Mouse (Mus musculus): ENCODE data around the gene Casq2. TPM values are rescaled to one million over a fixed set of nuclear protein-coding genes. Genes with fewer than 3 reads are reported as not detected.

The Casq2 gene
- polyA plus RNA-seq, 1 experiment: 0.64 TPM

GRCm38 (mm10) chr3:102103811-102104565 lies 17.8 kb downstream of the Casq2 start:
- Histone ChIP-seq H3ac (ENCODE audit: control insufficient read depth, insufficient read length, low read depth) (no peak overlapping the region), H3K4me3 (ENCODE audit: insufficient read depth, poor library complexity, severe bottlenecking) (no peak overlapping the region), H3K79me3 (ENCODE audit: low read depth) (no peaks in the 10 kb centered on the region), H3K27me3 (ENCODE audit: control insufficient read depth, insufficient read depth, insufficient read length) (no peaks in the 10 kb centered on the region), H3K79me2 (ENCODE audit: control insufficient read depth, insufficient read depth) (no peaks in the 10 kb centered on the region), H3K36me3 (ENCODE audit: control insufficient read depth, insufficient read depth) (no peaks in the 10 kb centered on the region)
- no peak for TF ChIP-seq MYOD1 (IDR thresholded peaks at IDR 0.05; ENCODE audit: control insufficient read depth, insufficient read length, low read depth)
- TF ChIP-seq USF1 (IDR thresholded peaks at IDR 0.05; ENCODE audit: low read depth): no peak
- TF ChIP-seq MAX (IDR thresholded peaks at IDR 0.05): no peak
- TF ChIP-seq FOSL1 (IDR thresholded peaks at IDR 0.05; ENCODE audit: insufficient read depth, low read length, poor library complexity, severe bottlenecking): peak; percentile 84

GRCm38 (mm10) chr3:102108201-102108600 lies 22.0 kb downstream of the Casq2 start:
- H3K79me3 ChIP-seq (ENCODE audit: low read depth): no peaks in the 10 kb centered on the region
- H3ac ChIP-seq (ENCODE audit: control insufficient read depth, insufficient read length, low read depth): no peak overlapping the region
- TF ChIP-seq MYOD1 (IDR thresholded peaks at IDR 0.05; ENCODE audit: control insufficient read depth, insufficient read length, low read depth): no peak
- TF ChIP-seq USF1 (IDR thresholded peaks at IDR 0.05; ENCODE audit: low read depth): no peak
- no peak for TF ChIP-seq CEBPB (IDR thresholded peaks at IDR 0.05; ENCODE audit: low read depth)
- TF ChIP-seq FOSL1 (IDR thresholded peaks at IDR 0.05; ENCODE audit: insufficient read depth, low read length, poor library complexity, severe bottlenecking): no peak
- no peak for TF ChIP-seq MAX (IDR thresholded peaks at IDR 0.05)
- TF ChIP-seq CTCF (IDR thresholded peaks at IDR 0.05; ENCODE audit: control insufficient read depth, insufficient read depth, insufficient read length): no peak
- no peak for TF ChIP-seq MYOG (IDR thresholded peaks at IDR 0.05; ENCODE audit: control insufficient read depth, extremely low read depth, insufficient read length)
- H3K27me3 ChIP-seq (ENCODE audit: control insufficient read depth, insufficient read depth, insufficient read length): no peaks in the 10 kb centered on the region
- no peak overlapping the region for H3K4me3 ChIP-seq (ENCODE audit: insufficient read depth, poor library complexity, severe bottlenecking)
- no peaks in the 10 kb centered on the region for H3K36me3 ChIP-seq (ENCODE audit: control insufficient read depth, insufficient read depth)
- no peaks in the 10 kb centered on the region for H3K79me2 ChIP-seq (ENCODE audit: control insufficient read depth, insufficient read depth)

GRCm38 (mm10) chr3:102111979-102112599 lies 25.9 kb downstream of the Casq2 start:
- Histone ChIP-seq H3K4me3 (ENCODE audit: insufficient read depth, poor library complexity, severe bottlenecking) (no peak overlapping the region), H3K27me3 (ENCODE audit: control insufficient read depth, insufficient read depth, insufficient read length) (no peaks in the 10 kb centered on the region), H3K79me3 (ENCODE audit: low read depth) (no peaks in the 10 kb centered on the region), H3K79me2 (ENCODE audit: control insufficient read depth, insufficient read depth) (no peaks in the 10 kb centered on the region), H3K36me3 (ENCODE audit: control insufficient read depth, insufficient read depth) (no peaks in the 10 kb centered on the region), H3ac (ENCODE audit: control insufficient read depth, insufficient read length, low read depth) (peak overlapping the region; percentile 7)
- TF ChIP-seq USF1 (IDR thresholded peaks at IDR 0.05; ENCODE audit: low read depth): peak; percentile 69
- no peak for TF ChIP-seq FOSL1 (IDR thresholded peaks at IDR 0.05; ENCODE audit: insufficient read depth, low read length, poor library complexity, severe bottlenecking)

GRCm38 (mm10) chr3:102120947-102121346 lies 34.7 kb downstream of the Casq2 start:
- TF ChIP-seq CEBPB (IDR thresholded peaks at IDR 0.05; ENCODE audit: low read depth): no peak
- no peak for TF ChIP-seq MYOD1 (IDR thresholded peaks at IDR 0.05; ENCODE audit: control insufficient read depth, insufficient read length, low read depth)
- TF ChIP-seq MAX (IDR thresholded peaks at IDR 0.05): no peak
- TF ChIP-seq CTCF (IDR thresholded peaks at IDR 0.05; ENCODE audit: control insufficient read depth, insufficient read depth, insufficient read length): no peak
- no peak for TF ChIP-seq FOSL1 (IDR thresholded peaks at IDR 0.05; ENCODE audit: insufficient read depth, low read length, poor library complexity, severe bottlenecking)
- TF ChIP-seq USF1 (IDR thresholded peaks at IDR 0.05; ENCODE audit: low read depth): no peak
- no peak for TF ChIP-seq MYOG (IDR thresholded peaks at IDR 0.05; ENCODE audit: control insufficient read depth, extremely low read depth, insufficient read length)
- no peaks in the 10 kb centered on the region for H3K27me3 ChIP-seq (ENCODE audit: control insufficient read depth, insufficient read depth, insufficient read length)
- H3K36me3 ChIP-seq (ENCODE audit: control insufficient read depth, insufficient read depth): no peaks in the 10 kb centered on the region
- H3K79me2 ChIP-seq (ENCODE audit: control insufficient read depth, insufficient read depth): no peaks in the 10 kb centered on the region
- H3ac ChIP-seq (ENCODE audit: control insufficient read depth, insufficient read length, low read depth): no peak overlapping the region
- no peak overlapping the region for H3K4me3 ChIP-seq (ENCODE audit: insufficient read depth, poor library complexity, severe bottlenecking)
- no peaks in the 10 kb centered on the region for H3K79me3 ChIP-seq (ENCODE audit: low read depth)

- no peaks in the 10 kb centered on the region for H3K79me3 ChIP-seq (ENCODE audit: low read depth)
Observed at GRCm38 (mm10) chr3:102122046-102122445, 35.8 kb downstream of the Casq2 start.

GRCm38 (mm10) chr3:102123654-102124053 lies 37.4 kb downstream of the Casq2 start:
- TF ChIP-seq FOSL1 (IDR thresholded peaks at IDR 0.05; ENCODE audit: insufficient read depth, low read length, poor library complexity, severe bottlenecking): no peak
- no peak for TF ChIP-seq MYOD1 (IDR thresholded peaks at IDR 0.05; ENCODE audit: control insufficient read depth, insufficient read length, low read depth)
- TF ChIP-seq CTCF (IDR thresholded peaks at IDR 0.05; ENCODE audit: control insufficient read depth, insufficient read depth, insufficient read length): no peak
- no peak for TF ChIP-seq MYOG (IDR thresholded peaks at IDR 0.05; ENCODE audit: control insufficient read depth, extremely low read depth, insufficient read length)
- no peak for TF ChIP-seq USF1 (IDR thresholded peaks at IDR 0.05; ENCODE audit: low read depth)
- no peak overlapping the region for H3K4me3 ChIP-seq (ENCODE audit: insufficient read depth, poor library complexity, severe bottlenecking)

More at GRCm38 (mm10) chr3:102122046-102122445, 35.8 kb downstream of the Casq2 start:
- Histone ChIP-seq H3K36me3 (ENCODE audit: control insufficient read depth, insufficient read depth) (no peaks in the 10 kb centered on the region), H3ac (ENCODE audit: control insufficient read depth, insufficient read length, low read depth) (no peak overlapping the region), H3K4me3 (ENCODE audit: insufficient read depth, poor library complexity, severe bottlenecking) (no peak overlapping the region), H3K27me3 (ENCODE audit: control insufficient read depth, insufficient read depth, insufficient read length) (no peaks in the 10 kb centered on the region), H3K79me2 (ENCODE audit: control insufficient read depth, insufficient read depth) (no peaks in the 10 kb centered on the region)
- TF ChIP-seq MAX (IDR thresholded peaks at IDR 0.05): no peak

More at GRCm38 (mm10) chr3:102123654-102124053, 37.4 kb downstream of the Casq2 start:
- no peak overlapping the region for H3ac ChIP-seq (ENCODE audit: control insufficient read depth, insufficient read length, low read depth)
- H3K27me3 ChIP-seq (ENCODE audit: control insufficient read depth, insufficient read depth, insufficient read length): no peaks in the 10 kb centered on the region
- no peaks in the 10 kb centered on the region for H3K79me2 ChIP-seq (ENCODE audit: control insufficient read depth, insufficient read depth)
- no peaks in the 10 kb centered on the region for H3K79me3 ChIP-seq (ENCODE audit: low read depth)
- no peaks in the 10 kb centered on the region for H3K36me3 ChIP-seq (ENCODE audit: control insufficient read depth, insufficient read depth)

All from C2C12 (cell line).